Mouse (Mus musculus) brain, embryonic 14.5 days (tissue): ENCODE measurements around the gene Celf2. TPM values are rescaled to one million over a fixed set of nuclear protein-coding genes. Genes with fewer than 3 reads are reported as not detected.

Source experiments
- DNase-seq: peaks from one replicate; pipeline ENCODE4 v3.0.0-alpha.2; 2011; ENCODE audit warnings: low read depth
- CTCF ChIP-seq: fragments of 200-500 bp; IDR thresholded peaks from 2 replicates; pipeline ENCODE4 v1.5.1; 2012; ENCODE audit warnings: inconsistent platforms, mild to moderate bottlenecking, moderate library complexity, borderline replicate concordance; ENCODE audit not compliant: insufficient read depth, insufficient read length; ENCODE audit errors: extremely low read depth
- POLR2A ChIP-seq: fragments of 200-500 bp; IDR thresholded peaks from 2 replicates; pipeline ENCODE4 v1.6.1; 2012; ENCODE audit warnings: mild to moderate bottlenecking, inconsistent platforms, borderline replicate concordance; ENCODE audit not compliant: poor library complexity, insufficient read depth, insufficient read length, severe bottlenecking; ENCODE audit errors: extremely low read depth
- polyA plus RNA-seq: library from polyadenylated mRNA; depleted of rRNA; stranded (reverse); fragments of >200 nt; gene quantifications from 2 replicates; pipeline ENCODE4 v1.2.3, GENCODE M21; 2012

Gene Celf2
- polyA plus RNA-seq, 1 experiment: 161 TPM

DNA sequence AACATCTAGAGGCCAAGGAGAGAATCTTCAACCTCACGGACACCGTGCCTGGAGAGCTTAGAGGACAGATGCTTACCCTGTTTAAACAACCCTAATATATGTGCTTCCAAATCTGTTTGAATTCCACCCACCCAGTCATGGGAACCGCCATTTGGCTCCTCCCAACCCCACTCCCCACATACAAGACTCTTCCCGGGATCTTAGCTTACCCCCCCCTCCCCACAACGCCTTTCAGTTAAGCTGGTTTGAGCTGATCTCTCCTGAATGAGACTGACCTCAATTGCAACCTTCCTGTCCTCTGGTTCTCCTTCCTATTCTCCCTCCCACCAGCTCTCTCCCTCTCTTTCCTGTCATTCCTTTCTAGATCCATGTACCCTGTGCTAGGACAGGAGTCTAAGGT lies 1011.7 kb downstream of the Celf2 start:
- DNase-seq: no peak
- TF ChIP-seq POLR2A: no peak
- TF ChIP-seq CTCF: no peak

DNA sequence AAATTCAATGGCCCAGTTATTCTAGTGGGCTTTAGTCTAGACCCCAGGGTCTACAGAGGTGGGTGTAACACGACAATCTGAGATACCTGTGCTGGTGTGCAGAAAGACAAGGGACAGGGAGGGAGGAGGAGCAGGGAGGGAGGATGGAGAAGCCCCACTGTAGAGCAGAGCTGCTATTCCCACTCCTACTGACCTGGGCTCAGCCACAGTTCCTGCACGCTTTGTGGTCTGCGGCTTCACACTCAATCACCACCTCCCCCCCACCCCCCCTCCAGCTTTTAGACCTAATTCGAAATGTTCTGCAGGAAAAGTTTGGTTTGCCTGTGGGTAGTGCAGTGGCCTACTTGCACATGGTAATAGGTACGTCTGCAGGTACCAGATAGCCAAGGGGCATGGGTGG lies 1015.5 kb downstream of the Celf2 start:
- TF ChIP-seq POLR2A (no peak), CTCF (no peak)
- DNase-seq: no peak

DNA sequence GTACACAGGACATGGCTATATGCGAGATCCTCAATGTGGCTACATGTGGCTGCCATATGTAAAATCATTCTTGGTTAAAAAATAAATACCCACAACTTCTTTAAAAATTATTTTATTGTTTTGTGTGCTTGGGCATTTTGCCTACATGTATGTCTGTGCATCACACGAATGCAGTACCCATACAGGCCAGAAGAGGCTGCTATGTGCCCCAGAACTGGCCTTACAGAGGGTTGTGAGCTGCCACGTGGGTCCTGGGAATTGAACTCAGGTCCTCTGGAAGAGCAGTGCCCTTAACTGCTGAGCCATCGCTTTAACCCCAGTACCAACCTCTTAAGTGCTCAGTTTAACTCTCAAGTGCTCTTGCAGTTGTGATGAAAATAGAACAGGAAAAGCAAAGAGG lies 1018.5 kb downstream of the Celf2 start:
- no peak for DNase-seq
- TF ChIP-seq POLR2A (no peak), CTCF (peak; percentile 23; the same call in 1 of the 2 replicates)

DNA sequence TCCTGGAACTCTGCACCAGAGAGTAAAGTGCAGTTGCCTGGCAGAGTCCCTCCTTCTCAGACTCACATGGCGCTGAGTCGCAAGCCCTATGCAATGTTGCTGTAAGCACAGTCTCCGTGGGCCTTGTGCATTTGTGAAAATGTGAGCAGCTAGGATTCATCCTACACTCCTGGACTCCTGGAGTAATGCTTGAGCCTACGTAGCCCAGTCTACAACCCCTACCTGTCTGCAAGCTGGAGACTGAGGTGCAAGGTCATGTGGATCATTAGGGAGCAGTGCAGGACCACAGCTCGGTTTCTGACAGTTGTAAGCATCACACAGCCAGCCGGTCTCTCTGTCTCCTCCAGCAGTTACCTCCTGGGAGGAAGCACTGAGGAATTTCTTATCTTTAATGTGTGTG lies 1019.3 kb downstream of the Celf2 start:
- TF ChIP-seq POLR2A (no peak), CTCF (no peak)
- DNase-seq: no peak
